ENCODE assay signal across 8 mouse cellular contexts in the genomic region with DNA sequence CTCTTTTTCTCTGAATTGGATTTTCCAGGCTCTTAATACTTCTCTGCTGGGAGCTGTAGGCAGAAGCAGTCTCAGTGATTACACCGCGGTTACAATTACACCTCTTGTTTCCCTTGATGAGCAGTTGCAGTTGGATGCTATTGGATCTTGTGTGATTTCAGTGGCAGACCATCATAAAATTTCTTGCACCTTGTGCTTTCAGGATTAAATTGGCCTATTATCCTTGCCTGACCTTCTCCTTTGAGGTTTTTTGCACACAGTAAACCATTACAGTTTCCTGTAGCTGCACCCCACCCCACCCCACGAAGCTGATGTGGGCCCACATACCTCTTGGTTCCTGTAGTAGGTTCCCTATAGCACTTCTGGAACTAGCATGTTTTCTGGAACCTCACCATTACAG. TPM values are rescaled to one million over a fixed set of nuclear protein-coding genes. Genes with fewer than 3 reads are reported as not detected.
DNase-seq lines count a peak whose midpoint lies in the region; ATAC-seq and TF ChIP-seq lines count a peak whose summit lies in the region.

No protein-coding gene starts in this region.

- H3ac ChIP-seq in C2C12 (ENCODE audit: control insufficient read depth, insufficient read length, low read depth), result peak overlapping the region; percentile 92

- H3K27ac ChIP-seq in forebrain, postnatal 0 days (ENCODE audit: low read depth, low read length), result no peak overlapping the region
- H3K27ac ChIP-seq in kidney, embryonic 14.5 days (ENCODE audit: low read depth, low read length), result no peak overlapping the region
- no peak overlapping the region for H3K27ac ChIP-seq in midbrain, embryonic 13.5 days

- H3K36me3 ChIP-seq in C2C12 (ENCODE audit: control insufficient read depth, insufficient read depth), result peaks cover 6% of the 10 kb centered on the region
- H3K36me3 ChIP-seq in forebrain, postnatal 0 days (ENCODE audit: insufficient read depth), result no peaks in the 10 kb centered on the region
- no peaks in the 10 kb centered on the region for H3K36me3 ChIP-seq in kidney, embryonic 14.5 days (ENCODE audit: control insufficient read depth, insufficient read depth, low read length)
- no peaks in the 10 kb centered on the region for H3K36me3 ChIP-seq in midbrain, embryonic 13.5 days

- ATAC-seq in forebrain, postnatal 0 days, result no peak
- ATAC-seq in kidney, embryonic 14.5 days (ENCODE audit: low FRiP score, low TSS enrichment), result no peak
- no peak for ATAC-seq in midbrain, embryonic 13.5 days

- peak overlapping the region; percentile 92 for H3K4me2 ChIP-seq in forebrain, postnatal 0 days (ENCODE audit: low read depth)
- peak overlapping the region; percentile 60 for H3K4me2 ChIP-seq in kidney, embryonic 14.5 days (replicated peaks; ENCODE audit: low read depth, low read length)
- peak overlapping the region; percentile 87 for H3K4me2 ChIP-seq in midbrain, embryonic 13.5 days (replicated peaks)

- peak overlapping the region; percentile 72 for H3K4me3 ChIP-seq in C2C12 (ENCODE audit: insufficient read depth, poor library complexity, severe bottlenecking)
- H3K4me3 ChIP-seq in forebrain, postnatal 0 days (ENCODE audit: low read depth, low read length), result peak overlapping the region; percentile 59
- H3K4me3 ChIP-seq in kidney, embryonic 14.5 days (ENCODE audit: low read length), result peak overlapping the region; percentile 44
- peak overlapping the region; percentile 65 for H3K4me3 ChIP-seq in midbrain, embryonic 13.5 days (replicated peaks)

- peaks cover 67% of the 10 kb centered on the region for H3K79me3 ChIP-seq in C2C12 (ENCODE audit: low read depth)

- H3K4me1 ChIP-seq in forebrain, postnatal 0 days (ENCODE audit: insufficient read depth), result no peaks in the 10 kb centered on the region
- peaks cover 4% of the 10 kb centered on the region; the same call in 1 of the 2 replicates for H3K4me1 ChIP-seq in kidney, embryonic 14.5 days (ENCODE audit: control insufficient read depth, insufficient read depth, low read length)
- peaks cover 17% of the 10 kb centered on the region for H3K4me1 ChIP-seq in midbrain, embryonic 13.5 days (replicated peaks)

- H3K79me2 ChIP-seq in C2C12 (ENCODE audit: control insufficient read depth, insufficient read depth), result peaks cover 70% of the 10 kb centered on the region

- peak; percentile 36 for DNase-seq in MN1 (ENCODE audit: low spot score)
- DNase-seq in forebrain, postnatal 0 days, result peak; percentile 11
- no peak for DNase-seq in cerebellum, adult 11-12 months
- no peak for DNase-seq in right cerebral cortex, postnatal 10 days (ENCODE audit: low spot score in 2 of 2)
- no peak for DNase-seq in layer of hippocampus, adult 9-11 months

- 29% methylated on average over 3 of the region's 3 CpGs for WGBS in forebrain, postnatal 0 days
- WGBS in kidney, embryonic 14.5 days, result 9% methylated on average over 3 of the region's 3 CpGs
- WGBS in midbrain, embryonic 13.5 days, result 6% methylated on average over 3 of the region's 3 CpGs

- H3K9ac ChIP-seq in forebrain, postnatal 0 days, result no peak overlapping the region
- peak overlapping the region; percentile 12; the same call in 1 of the 2 replicates for H3K9ac ChIP-seq in kidney, embryonic 14.5 days (ENCODE audit: low read depth, low read length)
- peak overlapping the region; percentile 72 for H3K9ac ChIP-seq in midbrain, embryonic 13.5 days (replicated peaks)

- no peak for TF ChIP-seq CTCF in C2C12 (IDR thresholded peaks at IDR 0.05; ENCODE audit: control insufficient read depth, insufficient read depth, insufficient read length)
- TF ChIP-seq CTCF in forebrain, postnatal 0 days (IDR thresholded peaks at IDR 0.05; ENCODE audit: low read depth), result no peak

- no peaks in the 10 kb centered on the region for H3K27me3 ChIP-seq in C2C12 (ENCODE audit: control insufficient read depth, insufficient read depth, insufficient read length)
- peaks cover 3% of the 10 kb centered on the region; the same call in 1 of the 2 replicates for H3K27me3 ChIP-seq in forebrain, postnatal 0 days (ENCODE audit: insufficient read depth, low read length)
- no peaks in the 10 kb centered on the region for H3K27me3 ChIP-seq in kidney, embryonic 14.5 days (ENCODE audit: control insufficient read depth, insufficient read depth, low read length)
- H3K27me3 ChIP-seq in midbrain, embryonic 13.5 days, result 0 out of 2 replicates have a peak, but pooled peaks cover 4% of the 10 kb centered on the region

- no peaks in the 10 kb centered on the region for H3K9me3 ChIP-seq in forebrain, postnatal 0 days (ENCODE audit: low read length)
- no peaks in the 10 kb centered on the region for H3K9me3 ChIP-seq in kidney, embryonic 14.5 days (ENCODE audit: control insufficient read depth, low read length)
- H3K9me3 ChIP-seq in midbrain, embryonic 13.5 days, result no peaks in the 10 kb centered on the region

TF ChIP-seq in C2C12, 6 proteins besides CTCF, POLR2A, EP300 and RAD21:
- TF ChIP-seq MYOD1 (IDR thresholded peaks at IDR 0.05; ENCODE audit: control insufficient read depth, insufficient read length, low read depth), result no peak
- no peak for TF ChIP-seq USF1 (IDR thresholded peaks at IDR 0.05; ENCODE audit: low read depth)
- no peak for TF ChIP-seq MYOG (IDR thresholded peaks at IDR 0.05; ENCODE audit: control insufficient read depth, extremely low read depth, insufficient read length)
- TF ChIP-seq FOSL1 (IDR thresholded peaks at IDR 0.05; ENCODE audit: insufficient read depth, low read length, poor library complexity, severe bottlenecking), result no peak
- no peak for TF ChIP-seq CEBPB (IDR thresholded peaks at IDR 0.05; ENCODE audit: low read depth)
- no peak for TF ChIP-seq MAX (IDR thresholded peaks at IDR 0.05)

RNA-seq across cellular contexts. Expression of a gene that starts 2.0 kb away (rescaled TPM):
- polyA plus RNA-seq in C2C12 (2012; fragmentation: generic; extraction: Trizol), result 135 TPM
- total RNA-seq in forebrain, postnatal 0 days (2014; rRNA removed), result 31.2 and 39.3 TPM in 2 replicates
- polyA plus RNA-seq in forebrain, postnatal 0 days (2015; fragmentation: Nextera tagmentation; extraction: Ambion mirVana), result 31.6 and 41.3 TPM in 2 replicates
- polyA plus RNA-seq in kidney, embryonic 14.5 days (2014; fragmentation: Nextera tagmentation; extraction: Ambion mirVana), result 77.4 and 102 TPM in 2 replicates
- 101 and 125 TPM in 2 replicates for polyA plus RNA-seq in midbrain, embryonic 13.5 days (2015; fragmentation: Nextera tagmentation; extraction: Ambion mirVana)

Comparison
In these comparisons a context has a peak if more than half of its experiments do, and no peak if none do; other contexts are left out.
1. DNase-seq: peak in MN1 (single experiment) and forebrain, postnatal 0 days (single experiment); none in cerebellum, adult 11-12 months (single experiment), right cerebral cortex, postnatal 10 days (0 of 2) and layer of hippocampus, adult 9-11 months (single experiment).
2. Peak in every context shown above with its lines, with median percentiles within 50 percentile points of each other: H3K4me3 ChIP-seq and H3K4me2 ChIP-seq.